Mouse (Mus musculus): Measurements from ENCODE around the gene Adk. TPM values are rescaled to one million over a fixed set of nuclear protein-coding genes. Genes with fewer than 3 reads are reported as not detected.

Gene Adk
- total RNA-seq (2017) = 7.4 and 15.1 TPM in 2 replicates

DNA sequence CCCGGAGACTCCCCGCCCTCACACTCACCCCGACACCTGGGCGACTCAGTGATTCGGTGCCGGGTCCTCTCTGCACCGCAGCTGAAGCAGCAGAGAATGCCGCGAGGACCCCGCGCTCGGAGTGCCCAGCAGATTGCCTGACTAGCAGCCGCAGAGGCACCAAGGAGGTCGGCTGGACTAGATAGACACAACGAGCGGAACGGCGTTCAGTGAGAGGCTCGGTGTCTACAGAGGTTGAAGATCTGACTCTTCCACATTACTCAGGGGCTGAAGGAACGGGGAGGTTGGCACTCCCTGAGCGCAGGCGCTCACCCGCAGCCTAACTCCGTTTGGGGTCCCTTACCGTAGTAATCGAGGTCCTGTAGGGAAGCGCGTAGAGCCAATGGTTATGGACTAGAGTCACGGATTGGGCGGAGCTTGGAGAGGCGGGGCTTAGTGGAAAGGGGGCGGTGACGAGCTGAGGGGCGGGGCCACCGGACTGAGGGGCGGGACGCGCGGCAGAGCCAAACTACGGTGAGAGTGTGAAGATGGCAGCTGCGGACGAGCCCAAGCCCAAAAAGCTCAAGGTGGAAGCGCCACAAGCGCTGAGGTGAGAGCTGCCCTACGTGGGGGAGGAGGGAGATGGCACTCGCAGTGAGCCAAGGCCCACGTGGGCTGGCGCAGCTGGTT lies at the start of gene Adk, which contains the start of gene Ap3m1:
TSS of gene Adk (plus strand) at position 463 of the 669 bp plus-strand sequence.
TSS of gene Ap3m1 (minus strand) at position 397 of the 669 bp plus-strand sequence.
- peak; percentile 92 for ATAC-seq (ENCODE audit: extremely low read depth, insufficient number of reproducible peaks, low FRiP score, poor library complexity, severe bottlenecking)

DNA sequence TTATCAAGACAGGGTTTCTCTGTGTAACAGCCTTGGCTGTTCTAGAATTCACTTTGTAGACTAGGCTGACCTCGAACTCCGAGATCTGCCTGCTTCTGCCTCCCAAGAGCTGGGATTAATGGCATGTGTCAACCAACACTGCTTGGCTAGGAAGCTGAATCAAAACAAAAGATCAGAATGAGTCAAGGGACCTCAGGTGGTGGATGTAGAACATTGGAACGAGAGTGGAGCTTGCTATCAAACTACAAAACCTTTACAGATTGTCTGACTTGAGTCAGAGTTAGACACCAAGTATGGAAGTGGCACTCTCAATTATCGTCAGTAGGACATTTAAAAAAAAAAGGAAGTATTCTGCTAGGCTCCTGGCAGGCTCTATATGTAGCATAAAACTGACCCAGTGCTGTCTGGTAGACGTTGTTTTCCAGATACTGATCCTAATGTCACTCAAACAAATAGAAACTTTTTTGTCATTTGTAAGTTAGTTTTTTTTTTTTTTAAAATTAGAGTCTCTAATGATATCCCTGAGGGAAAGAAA lies 38.5 kb upstream of the Adk start:
- ATAC-seq (ENCODE audit: extremely low read depth, insufficient number of reproducible peaks, low FRiP score, poor library complexity, severe bottlenecking) = no peak

DNA sequence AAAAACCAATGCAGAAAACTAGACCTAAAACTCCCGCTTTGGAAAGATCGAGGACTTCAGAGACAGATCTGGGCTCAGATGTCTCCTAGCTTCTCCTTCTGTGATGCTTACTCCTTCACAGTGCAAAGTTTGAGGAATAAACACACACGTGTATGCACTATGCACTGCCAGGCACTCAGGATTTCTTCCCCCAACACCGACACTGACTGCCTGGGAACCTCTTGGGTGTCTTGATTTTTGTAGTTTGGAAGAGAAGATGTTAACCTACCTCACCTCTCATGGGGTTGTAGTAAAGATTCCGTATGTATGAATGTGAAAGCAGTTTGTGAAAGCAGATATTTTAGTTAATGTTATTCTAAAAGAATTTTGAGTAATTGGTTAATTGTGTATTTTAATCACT lies 34.5 kb upstream of the Adk start:
- no peak for ATAC-seq (ENCODE audit: extremely low read depth, insufficient number of reproducible peaks, low FRiP score, poor library complexity, severe bottlenecking)

DNA sequence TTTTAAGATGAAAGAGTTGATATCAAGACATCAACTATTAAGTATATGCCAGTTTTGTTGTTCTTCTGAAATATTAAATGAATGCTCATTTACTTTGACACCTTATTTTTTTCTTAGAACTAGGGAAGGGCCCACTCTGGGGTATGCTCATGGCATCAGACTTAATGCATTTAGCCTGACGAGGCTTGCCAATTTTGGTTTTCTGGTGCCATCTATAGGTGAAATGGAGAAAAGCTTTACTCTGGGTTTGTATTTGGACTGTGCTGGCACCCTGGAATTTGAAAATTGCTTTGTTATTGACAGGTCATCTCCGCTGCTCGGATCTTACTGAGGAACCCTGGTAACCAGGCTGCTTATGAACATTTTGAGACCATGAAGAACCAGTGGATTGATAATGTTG lies 33.4 kb upstream of the Adk start:
- no peak for ATAC-seq (ENCODE audit: extremely low read depth, insufficient number of reproducible peaks, low FRiP score, poor library complexity, severe bottlenecking)

DNA sequence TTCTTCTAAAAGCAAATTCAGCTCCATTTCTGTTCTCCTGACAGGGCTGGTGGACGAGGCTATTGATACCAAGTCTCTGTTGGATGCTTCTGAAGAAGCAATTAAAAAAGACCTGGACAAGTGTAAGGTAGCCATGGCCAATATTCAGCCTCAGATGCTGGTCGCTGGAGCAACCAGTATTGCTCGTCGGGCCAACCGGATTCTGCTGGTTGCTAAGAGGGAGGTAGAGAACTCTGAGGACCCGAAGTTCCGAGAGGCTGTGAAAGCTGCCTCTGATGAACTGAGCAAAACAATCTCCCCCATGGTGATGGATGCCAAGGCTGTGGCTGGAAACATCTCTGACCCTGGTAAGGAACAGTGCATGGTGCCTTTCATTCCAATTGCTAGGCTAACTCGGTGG lies 31.9 kb upstream of the Adk start:
- no peak for ATAC-seq (ENCODE audit: extremely low read depth, insufficient number of reproducible peaks, low FRiP score, poor library complexity, severe bottlenecking)

DNA sequence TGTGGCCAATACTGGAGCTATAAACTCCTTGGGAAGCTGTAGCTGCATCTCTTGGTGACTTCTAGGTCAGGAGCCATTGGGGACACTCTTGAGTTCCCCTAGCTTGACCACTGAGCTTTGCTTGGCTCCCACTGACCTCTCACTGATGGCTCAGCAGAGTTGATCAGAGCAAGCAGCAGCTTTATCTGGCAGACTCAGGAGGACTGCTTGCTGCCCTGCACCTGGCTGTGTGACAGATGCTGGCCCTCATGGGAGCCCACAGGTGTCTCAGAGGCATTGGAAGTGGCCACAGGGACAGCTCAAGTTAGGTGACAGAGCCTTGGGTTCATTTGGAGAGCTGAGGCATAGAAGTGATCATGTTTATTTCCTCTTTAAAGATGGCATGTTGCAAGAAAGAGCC lies 24.8 kb upstream of the Adk start:
- no peak for ATAC-seq (ENCODE audit: extremely low read depth, insufficient number of reproducible peaks, low FRiP score, poor library complexity, severe bottlenecking)

DNA sequence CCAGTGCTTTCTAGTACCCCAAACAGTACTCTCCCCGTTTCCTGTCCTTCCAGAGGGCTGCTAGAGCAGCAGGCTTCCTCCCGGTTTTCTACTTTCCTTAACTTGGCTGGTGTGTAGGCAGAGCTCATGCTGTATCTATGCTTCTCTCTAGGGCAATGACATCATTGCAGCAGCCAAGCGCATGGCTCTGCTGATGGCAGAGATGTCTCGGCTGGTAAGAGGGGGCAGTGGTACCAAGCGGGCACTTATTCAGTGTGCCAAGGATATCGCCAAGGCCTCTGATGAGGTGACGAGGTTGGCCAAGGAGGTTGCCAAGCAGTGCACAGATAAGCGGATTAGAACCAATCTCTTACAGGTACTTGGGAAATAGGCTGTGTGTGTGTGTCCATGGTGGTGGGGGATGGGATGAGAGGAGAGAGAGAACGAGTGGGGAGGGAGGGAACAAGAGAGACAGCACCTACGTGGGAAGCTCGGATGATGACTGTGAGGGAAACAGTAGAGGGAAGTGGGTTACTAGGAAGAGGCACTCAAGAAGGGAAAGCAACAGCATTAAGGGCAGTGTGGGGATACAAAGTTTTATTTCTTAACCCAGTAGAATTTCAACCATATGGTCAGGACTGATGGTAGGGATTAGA lies 23.2 kb upstream of the Adk start:
- ATAC-seq (ENCODE audit: extremely low read depth, insufficient number of reproducible peaks, low FRiP score, poor library complexity, severe bottlenecking) = no peak

DNA sequence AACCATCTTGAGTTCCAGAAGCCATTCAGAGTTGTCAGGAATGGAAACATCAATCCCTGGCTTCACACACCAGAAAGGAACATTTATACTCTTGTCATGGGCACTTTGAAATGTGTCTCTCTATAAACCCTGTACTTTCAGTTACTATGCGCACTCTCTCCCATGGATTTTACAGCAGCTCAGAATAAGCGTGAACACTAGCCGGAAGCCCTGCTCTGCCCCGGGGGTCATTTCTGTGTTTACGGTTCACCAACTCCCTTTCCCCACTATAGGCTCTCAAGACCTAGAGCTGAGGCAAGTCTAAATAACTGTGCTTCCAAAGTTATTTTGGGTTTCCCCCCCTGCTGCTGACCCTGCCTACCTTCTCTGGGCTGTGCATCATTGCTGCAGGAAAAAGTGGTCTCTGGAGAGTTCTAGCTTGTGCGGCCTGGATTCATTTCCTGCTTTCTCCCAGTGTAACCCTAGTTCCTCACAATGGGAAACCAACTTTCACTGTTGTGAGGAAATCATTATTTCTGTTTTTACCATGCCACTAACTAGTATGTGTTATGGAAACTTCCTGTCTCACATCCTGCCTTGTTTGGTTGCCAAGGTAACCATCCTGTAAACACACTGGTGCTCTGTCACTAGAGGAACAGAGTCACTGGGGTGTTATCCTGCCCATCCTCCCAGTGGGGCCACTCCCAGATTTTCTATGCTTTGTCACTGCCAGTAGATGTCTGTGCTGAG lies 20.4 kb upstream of the Adk start:
- peak; percentile 97 for ATAC-seq (ENCODE audit: extremely low read depth, insufficient number of reproducible peaks, low FRiP score, poor library complexity, severe bottlenecking)

DNA sequence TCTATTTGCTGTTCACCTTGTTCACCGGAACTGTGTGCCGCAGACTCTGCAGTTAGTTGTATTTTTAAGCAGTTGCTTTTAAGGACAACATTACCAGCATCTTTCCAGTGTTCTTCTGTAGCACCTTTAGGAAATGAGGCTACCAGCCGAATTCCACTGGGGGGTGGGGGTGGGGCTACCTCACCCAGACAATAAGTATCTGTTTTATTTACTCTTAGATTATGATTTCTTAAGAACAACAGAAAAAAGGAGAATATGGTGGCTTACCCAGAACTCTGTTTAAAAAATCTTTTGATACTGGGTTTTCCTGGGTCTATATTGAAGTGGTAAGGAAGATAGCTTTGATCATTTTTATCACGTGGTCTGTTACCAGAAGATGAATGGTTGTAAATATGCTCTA lies 18.1 kb upstream of the Adk start:
- no peak for ATAC-seq (ENCODE audit: extremely low read depth, insufficient number of reproducible peaks, low FRiP score, poor library complexity, severe bottlenecking)

DNA sequence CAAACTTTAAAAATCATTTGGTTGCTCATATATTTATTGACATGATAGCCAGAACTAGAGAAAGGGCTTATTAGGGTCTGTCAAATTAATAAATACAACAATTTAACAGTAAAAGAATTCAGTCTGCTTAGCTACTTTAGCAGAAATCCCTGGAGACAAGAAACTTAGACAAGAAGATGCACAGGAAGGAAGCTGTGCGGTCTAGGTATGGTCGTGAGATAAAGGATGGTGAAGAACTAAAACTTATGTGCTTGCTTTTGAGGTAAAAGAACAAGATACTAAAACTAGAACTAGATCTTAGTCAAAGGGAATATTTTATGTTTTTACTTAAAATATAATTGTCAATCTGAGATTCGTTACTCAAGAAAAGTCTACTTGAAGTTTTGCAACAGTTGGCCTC lies 17.6 kb upstream of the Adk start:
- no peak for ATAC-seq (ENCODE audit: extremely low read depth, insufficient number of reproducible peaks, low FRiP score, poor library complexity, severe bottlenecking)

DNA sequence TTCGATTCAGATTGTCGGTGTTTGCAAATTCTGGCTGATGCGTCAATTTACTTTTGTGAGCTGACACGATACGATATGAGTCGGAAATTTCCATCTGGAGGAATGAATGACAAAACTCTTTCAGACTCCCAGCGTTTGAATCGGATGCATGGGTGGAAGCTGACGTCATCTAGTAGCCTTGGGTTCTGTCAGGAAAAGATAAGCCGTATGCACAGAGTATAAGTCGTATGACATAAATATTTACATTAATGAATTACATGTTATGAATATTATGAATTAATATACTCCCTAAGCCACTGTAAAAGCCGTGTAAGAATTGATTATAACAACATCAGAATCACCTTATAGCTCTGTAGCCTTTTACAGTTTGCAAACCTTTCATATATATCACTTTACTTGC lies 13.3 kb upstream of the Adk start:
- no peak for ATAC-seq (ENCODE audit: extremely low read depth, insufficient number of reproducible peaks, low FRiP score, poor library complexity, severe bottlenecking)

DNA sequence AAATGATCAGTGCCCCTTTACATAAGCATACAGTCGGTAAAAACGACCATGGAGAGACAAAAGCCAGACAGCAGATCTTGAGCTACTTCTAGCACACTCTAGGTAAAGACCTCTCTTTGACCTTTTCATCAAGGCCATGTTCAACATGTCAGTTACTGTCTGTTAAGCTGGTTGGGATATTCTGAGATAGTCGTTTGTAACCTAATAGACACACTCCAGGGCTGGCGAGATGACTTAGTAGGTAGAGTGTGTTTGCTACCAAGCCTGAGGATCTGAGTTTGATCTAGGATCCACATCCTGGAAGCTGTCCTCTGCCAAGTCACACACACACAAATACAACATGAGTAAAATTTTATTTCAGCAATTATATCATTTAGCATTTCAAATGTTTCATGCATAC lies 12.8 kb upstream of the Adk start:
- ATAC-seq (ENCODE audit: extremely low read depth, insufficient number of reproducible peaks, low FRiP score, poor library complexity, severe bottlenecking) = no peak

DNA sequence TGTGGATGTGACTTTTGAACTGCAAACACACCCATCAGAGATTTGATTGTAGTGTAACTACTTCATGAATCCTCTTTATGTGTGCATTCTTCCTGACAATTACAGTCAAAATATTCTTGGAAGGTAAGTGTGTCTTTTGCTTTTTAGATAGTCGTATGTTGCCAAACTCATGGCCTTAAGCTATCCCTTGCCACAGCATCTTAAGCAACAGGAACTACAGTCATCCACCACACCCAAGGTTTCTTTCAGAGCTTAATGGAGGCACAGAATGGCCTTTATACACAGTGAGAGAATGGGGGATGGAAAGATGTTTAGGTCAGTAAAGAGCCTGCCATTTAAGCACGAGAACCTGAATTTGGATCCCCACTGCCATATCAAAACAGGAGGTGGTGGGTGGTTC lies 4.5 kb upstream of the Adk start:
- ATAC-seq (ENCODE audit: extremely low read depth, insufficient number of reproducible peaks, low FRiP score, poor library complexity, severe bottlenecking) = no peak

DNA sequence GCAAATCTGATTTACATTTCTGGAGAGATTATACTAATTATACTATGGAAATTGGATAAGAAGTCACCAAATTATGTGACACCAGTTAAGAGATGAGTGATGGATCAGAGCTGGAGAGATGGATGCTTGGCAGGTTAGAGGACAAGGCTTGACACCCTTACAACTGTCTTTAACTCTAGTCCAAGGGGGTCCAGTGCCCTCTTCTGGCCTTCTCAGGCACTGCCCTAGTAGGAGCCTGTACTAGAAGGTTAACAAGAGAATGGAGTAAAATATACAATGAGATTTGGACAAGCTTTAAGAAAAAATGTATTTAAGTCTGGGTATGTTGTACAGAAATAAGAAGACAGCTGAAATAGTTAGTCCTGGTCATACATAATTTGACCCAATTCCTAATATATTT lies 3.5 kb upstream of the Adk start:
- peak; percentile 35; the same call in 1 of the 2 replicates for ATAC-seq (ENCODE audit: extremely low read depth, insufficient number of reproducible peaks, low FRiP score, poor library complexity, severe bottlenecking)

DNA sequence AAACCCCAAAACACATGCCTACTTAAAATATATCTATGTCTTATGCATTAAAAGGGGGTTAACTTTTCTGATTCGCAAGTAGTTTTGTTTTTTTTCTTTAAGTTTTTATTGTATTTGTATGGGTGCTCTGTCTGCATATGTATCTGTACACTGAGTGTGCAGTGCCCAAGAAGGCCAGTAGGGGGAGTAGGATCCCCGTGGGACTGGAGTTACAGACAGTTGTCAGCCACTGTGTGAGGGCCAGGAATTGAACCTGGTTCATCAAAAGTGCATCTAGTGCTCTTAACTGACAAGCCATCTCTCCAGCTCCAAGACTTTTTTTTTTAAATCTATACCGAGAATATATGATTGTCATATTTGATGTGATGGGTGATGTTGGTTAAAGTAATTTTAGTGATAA lies 1.6 kb upstream of the Adk start:
- ATAC-seq (ENCODE audit: extremely low read depth, insufficient number of reproducible peaks, low FRiP score, poor library complexity, severe bottlenecking) = no peak

DNA sequence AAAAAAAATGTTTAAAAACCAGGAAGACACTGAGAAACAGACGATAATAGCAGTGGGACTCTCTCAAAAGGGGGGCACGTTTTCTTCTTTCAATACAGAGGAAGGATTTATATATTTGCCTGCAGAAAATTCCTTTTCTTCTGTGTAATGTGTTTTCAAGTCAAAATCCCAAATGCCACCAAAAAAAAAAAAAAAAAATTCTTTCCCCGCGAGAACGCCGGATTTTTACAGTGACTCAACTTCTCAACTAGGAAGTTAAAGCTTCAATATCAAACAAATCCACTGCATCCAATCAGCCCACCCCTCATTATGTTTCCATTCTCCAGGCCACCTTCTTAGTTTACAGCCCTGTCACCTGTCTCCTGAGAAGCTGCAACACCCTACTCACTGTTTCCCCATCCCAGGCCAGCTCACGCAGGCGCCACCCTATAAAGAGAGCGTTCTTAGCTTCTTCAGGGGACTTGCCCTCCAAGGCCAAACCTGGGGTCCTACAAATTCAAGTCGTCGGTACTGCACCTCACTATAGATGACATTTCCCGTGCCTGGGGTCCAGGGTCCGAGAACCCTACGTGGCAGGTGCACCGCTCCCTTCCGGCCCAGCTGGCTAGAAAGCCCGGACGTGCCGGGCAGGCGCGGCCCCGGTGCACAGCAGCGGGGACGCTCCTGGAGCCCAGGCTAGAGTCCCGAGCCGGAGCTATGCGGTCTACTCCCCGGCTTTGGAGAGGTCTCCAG lies 828 bp upstream of the Adk start:
- no peak for ATAC-seq (ENCODE audit: extremely low read depth, insufficient number of reproducible peaks, low FRiP score, poor library complexity, severe bottlenecking)

DNA sequence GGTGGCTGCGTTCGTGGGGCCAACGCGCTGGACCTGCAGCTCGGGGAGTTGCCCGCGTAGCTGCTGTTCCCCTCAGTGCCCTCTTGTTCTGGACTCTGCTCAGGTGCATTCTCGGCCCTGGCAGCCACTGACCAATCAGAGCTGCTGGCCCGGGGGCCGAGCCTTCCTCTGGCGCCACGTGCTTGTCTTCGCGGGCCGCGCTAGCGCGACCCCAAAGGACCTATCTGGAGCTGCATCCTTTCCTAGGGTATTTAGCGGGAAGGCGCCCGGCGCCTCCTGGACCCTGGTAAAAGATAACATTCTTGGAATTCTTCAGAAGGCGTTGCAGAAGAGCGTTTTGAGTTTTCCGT lies 382 bp downstream of the Adk start:
- no peak for ATAC-seq (ENCODE audit: extremely low read depth, insufficient number of reproducible peaks, low FRiP score, poor library complexity, severe bottlenecking)

DNA sequence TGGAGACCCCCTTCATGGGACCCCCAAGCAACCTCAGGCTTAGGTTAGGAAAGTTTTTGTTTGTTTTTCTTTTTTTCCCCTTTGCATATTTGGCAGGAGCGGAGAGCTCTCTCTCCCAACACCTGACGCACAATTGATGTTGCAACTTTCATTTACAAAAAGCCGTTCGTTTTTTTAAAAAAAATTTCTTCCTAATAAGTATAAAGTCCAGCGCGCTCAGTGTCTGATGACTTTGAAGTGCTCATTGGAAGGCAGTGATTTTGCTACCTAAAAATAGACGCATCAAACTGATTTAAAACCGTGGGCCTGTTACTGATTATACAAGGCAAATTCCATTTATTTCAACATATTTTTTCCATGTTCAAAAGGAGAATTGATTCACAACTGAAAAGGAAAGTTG lies 777 bp downstream of the Adk start:
- ATAC-seq (ENCODE audit: extremely low read depth, insufficient number of reproducible peaks, low FRiP score, poor library complexity, severe bottlenecking) = no peak

DNA sequence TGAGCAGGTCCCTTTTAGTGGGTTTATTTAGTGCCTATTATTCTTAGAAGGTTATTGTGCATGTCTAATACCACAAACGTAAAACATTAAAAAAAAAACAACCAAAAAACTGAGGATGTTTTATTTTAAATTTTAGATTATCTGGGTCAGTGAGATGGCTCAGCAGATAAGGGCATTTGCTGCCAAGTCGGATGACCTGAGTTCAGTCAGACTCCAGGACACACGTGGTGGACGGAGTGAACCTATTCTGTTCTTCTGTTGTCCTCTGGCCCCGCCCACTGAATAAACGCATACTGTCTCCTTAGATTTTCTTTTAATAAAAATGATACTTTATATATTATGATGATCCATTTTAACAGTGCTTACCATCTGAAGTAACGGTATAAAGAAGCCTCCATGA lies 1.2 kb downstream of the Adk start:
- no peak for ATAC-seq (ENCODE audit: extremely low read depth, insufficient number of reproducible peaks, low FRiP score, poor library complexity, severe bottlenecking)

Measured in neutrophil, adult 5-6 weeks (primary cell).